Mouse (Mus musculus) brain, embryonic 14.5 days (tissue): ENCODE results near the gene Mid1.

Experiments used
- CTCF ChIP-seq: fragments of 200-500 bp; IDR thresholded peaks from 2 replicates; pipeline ENCODE4 v1.5.1; 2012; ENCODE audit warnings: inconsistent platforms, mild to moderate bottlenecking, moderate library complexity, borderline replicate concordance; ENCODE audit not compliant: insufficient read depth, insufficient read length; ENCODE audit errors: extremely low read depth
- POLR2A ChIP-seq: fragments of 200-500 bp; IDR thresholded peaks from 2 replicates; pipeline ENCODE4 v1.6.1; 2012; ENCODE audit warnings: mild to moderate bottlenecking, inconsistent platforms, borderline replicate concordance; ENCODE audit not compliant: poor library complexity, insufficient read depth, insufficient read length, severe bottlenecking; ENCODE audit errors: extremely low read depth

- TF ChIP-seq POLR2A = no peak
- TF ChIP-seq CTCF = no peak
Observed at GRCm38 (mm10) chrX:169925600-169925999, 240.6 kb downstream of the Mid1 start.
